Mouse (Mus musculus) B cell, adult 67 days (primary cell): Measurements from ENCODE around the gene Arv1. TPM values are rescaled to one million over a fixed set of nuclear protein-coding genes. Genes with fewer than 3 reads are reported as not detected.

Source experiments
- total RNA-seq, 2 experiments: library from RNA; stranded (reverse); gene quantifications; 4 replicates each; pipeline ENCODE4 v1.2.4; 2023

Gene Arv1
- 10 to 100 TPM; 20.5 to 21.2 TPM for total RNA-seq

DNA sequence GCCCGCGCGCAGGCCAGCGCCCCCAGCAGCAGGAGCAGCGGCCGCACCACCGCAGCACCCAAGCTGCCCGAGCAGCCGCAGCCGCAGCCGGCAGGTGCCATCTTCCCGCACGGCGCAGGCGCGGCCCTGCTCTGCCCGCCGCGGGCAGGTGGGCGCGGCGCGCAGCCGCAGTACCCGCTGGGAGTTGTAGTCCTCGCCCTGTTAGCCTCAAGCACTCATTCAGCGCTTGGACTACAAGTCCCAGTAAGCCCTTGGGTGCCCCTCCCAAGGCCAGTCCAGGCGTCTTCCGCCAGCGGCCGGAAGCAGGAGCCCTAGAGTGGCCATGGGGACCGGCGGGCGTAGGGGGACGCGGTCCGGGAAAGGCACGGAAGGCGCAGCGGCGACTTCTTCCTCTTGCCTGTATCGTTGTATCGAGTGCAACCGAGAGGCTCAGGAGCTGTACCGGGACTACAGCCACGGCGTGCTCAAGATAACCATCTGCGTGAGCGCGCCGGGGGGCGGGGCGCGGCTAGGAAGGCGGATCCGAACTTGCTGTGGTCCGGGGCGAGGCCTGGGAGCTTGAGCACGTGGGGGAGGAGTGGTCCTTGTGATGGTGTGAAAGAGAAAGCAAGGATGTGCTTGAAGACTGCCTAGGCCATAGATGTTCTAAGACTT lies at the start of gene Arv1, which contains the start of gene Ttc13:
Arv1 (plus strand) TSS at position 278 of the 654 bp plus-strand sequence.
Ttc13 (minus strand) TSS at position 122 of the 654 bp plus-strand sequence.

DNA sequence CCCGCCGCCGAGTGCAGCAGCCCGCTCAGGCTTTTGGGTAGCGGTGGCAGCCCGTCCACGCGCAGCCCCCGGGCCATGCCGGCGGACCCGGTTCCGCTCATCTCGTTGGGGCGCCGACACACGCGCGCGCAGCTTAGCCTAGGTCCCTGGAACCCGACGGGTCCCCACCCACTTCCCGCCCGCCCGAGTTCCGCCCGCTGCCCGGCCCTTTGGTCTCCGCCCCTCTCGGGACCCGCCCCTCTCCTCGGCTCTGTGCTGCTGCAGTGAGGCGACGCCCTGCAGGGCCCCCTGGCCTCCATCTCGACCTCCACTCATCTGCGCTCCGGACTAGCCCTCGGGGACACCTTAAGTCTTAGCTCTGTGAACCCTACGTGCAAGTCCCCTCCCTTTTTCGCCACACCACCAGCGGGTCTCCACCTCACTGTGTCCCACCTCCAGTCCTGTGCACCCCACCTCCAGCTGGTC lies 29.8 kb downstream of the Arv1 start, which contains the start of gene Fam89a:
Fam89a (minus strand) TSS at position 124 of the 465 bp plus-strand sequence.

Other genes starting within 250 kb of the Arv1 start
- 10 to 100 TPM; 48.4 to 50.5 TPM for gene Cog2, start 201.4 kb upstream of the Arv1 start, total RNA-seq
- gene Agt, start 152.4 kb upstream of the Arv1 start, total RNA-seq, result not detected
- not detected for gene Capn9, start 146.0 kb upstream of the Arv1 start, total RNA-seq
- gene 2310022B05Rik, start 58.8 kb upstream of the Arv1 start, total RNA-seq, result 1 to 10 TPM; 7.3 TPM
- gene Ttc13, start 156 bp upstream of the Arv1 start, total RNA-seq, result 100 to 1,000 TPM in 1 of 2 experiments, 10 to 100 TPM in 1; 88.0 to 106 TPM
- gene Fam89a, start 29.7 kb downstream of the Arv1 start, total RNA-seq, result under 1 TPM in 1 of 2 experiments, not detected in 1; 0.56 TPM
- not detected for gene Trim67, start 71.0 kb downstream of the Arv1 start, total RNA-seq
- 10 to 100 TPM; 82.9 to 89.6 TPM for gene Gnpat, start 140.9 kb downstream of the Arv1 start, total RNA-seq
- gene 2810004N23Rik, start 141.0 kb downstream of the Arv1 start, total RNA-seq, result 10 to 100 TPM; 26.0 to 29.1 TPM
- 10 to 100 TPM; 15.0 to 16.1 TPM for gene Exoc8, start 175.6 kb downstream of the Arv1 start, total RNA-seq
- 10 to 100 TPM; 32.1 to 35.5 TPM for gene Sprtn, start 175.7 kb downstream of the Arv1 start, total RNA-seq
- 10 to 100 TPM; 18.3 to 18.7 TPM for gene Egln1, start 227.2 kb downstream of the Arv1 start, total RNA-seq